Mouse (Mus musculus) embryonic facial prominence, embryonic 10.5 days (tissue): ENCODE measurements at regions not wholly inside any gene's neighbourhood (a gene's known extent, or its start where the extent isn't known, plus 50 kb on each side); places are given as distances from the start of the nearest gene placed in this dataset.

Experiments used
- DNase-seq: peaks from one replicate; pipeline ENCODE4 v3.0.0-alpha.2; 2017; ENCODE audit warnings: low spot score
- H3K27ac ChIP-seq: fragments of 300-500 bp; sonication (generic); replicated peaks from 2 replicates; pipeline ENCODE4 v1.5.1; 2016; ENCODE audit warnings: mild to moderate bottlenecking
- H3K27me3 ChIP-seq: fragments of 300-500 bp; sonication (generic); replicated peaks from 2 replicates; pipeline ENCODE4 v1.6.1; 2016; ENCODE audit warnings: low read depth, mild to moderate bottlenecking; ENCODE audit not compliant: poor library complexity, severe bottlenecking
- H3K36me3 ChIP-seq: fragments of 300-500 bp; sonication (generic); replicated peaks from 2 replicates; pipeline ENCODE4 v1.6.1; 2016; ENCODE audit warnings: mild to moderate bottlenecking, moderate library complexity
- H3K4me1 ChIP-seq: fragments of 300-500 bp; sonication (generic); 2 replicates; pipeline ENCODE4 v1.6.1; 2016
- H3K4me3 ChIP-seq: fragments of 300-500 bp; sonication (generic); 2 replicates; pipeline ENCODE4 v1.5.1; 2016; ENCODE audit warnings: mild to moderate bottlenecking, moderate library complexity
- H3K9me3 ChIP-seq: fragments of 300-500 bp; sonication (generic); 2 replicates; pipeline ENCODE4 v1.6.1; 2016; ENCODE audit warnings: mild to moderate bottlenecking
- WGBS: fragments of 180-500 bp; shearing (Covaris S2); methylation state at CpG from one replicate; pipeline ENCODE4 v1.1.7; 2016; 5-methylcytosine and 5-hydroxymethylcytosine counted together

DNA sequence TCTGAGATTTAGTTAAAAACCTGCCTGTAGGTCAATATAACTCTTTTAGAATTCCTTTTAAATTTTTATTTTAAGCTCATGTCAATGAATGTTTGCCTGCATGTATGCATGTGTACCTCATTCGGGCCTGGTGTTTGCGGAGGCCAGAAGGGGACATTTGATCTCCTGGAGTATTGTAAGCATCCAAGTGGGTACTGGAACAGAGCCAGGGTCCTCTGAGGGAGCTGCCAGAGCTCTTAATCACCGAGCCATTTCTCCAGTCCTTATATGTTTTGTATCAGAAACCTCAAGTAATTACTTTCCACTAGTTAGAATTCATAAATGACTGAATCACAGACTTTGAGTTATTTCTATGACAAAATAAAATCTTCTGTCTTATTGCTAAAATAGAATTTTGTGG lies 152.0 kb downstream of the Cdca7 start:
- no peaks in the 10 kb centered on the region for H3K9me3 ChIP-seq
- H3K27me3 ChIP-seq: peaks cover 6% of the 10 kb centered on the region; the same call in 1 of the 2 replicates
- no peak overlapping the region for H3K27ac ChIP-seq
- H3K4me3 ChIP-seq: no peak overlapping the region
- no peaks in the 10 kb centered on the region for H3K36me3 ChIP-seq
- peaks cover 9% of the 10 kb centered on the region; the same call in 1 of the 2 replicates for H3K4me1 ChIP-seq
- WGBS: 87% methylated on average over 3 of the region's 3 CpGs
- DNase-seq: no peak

DNA sequence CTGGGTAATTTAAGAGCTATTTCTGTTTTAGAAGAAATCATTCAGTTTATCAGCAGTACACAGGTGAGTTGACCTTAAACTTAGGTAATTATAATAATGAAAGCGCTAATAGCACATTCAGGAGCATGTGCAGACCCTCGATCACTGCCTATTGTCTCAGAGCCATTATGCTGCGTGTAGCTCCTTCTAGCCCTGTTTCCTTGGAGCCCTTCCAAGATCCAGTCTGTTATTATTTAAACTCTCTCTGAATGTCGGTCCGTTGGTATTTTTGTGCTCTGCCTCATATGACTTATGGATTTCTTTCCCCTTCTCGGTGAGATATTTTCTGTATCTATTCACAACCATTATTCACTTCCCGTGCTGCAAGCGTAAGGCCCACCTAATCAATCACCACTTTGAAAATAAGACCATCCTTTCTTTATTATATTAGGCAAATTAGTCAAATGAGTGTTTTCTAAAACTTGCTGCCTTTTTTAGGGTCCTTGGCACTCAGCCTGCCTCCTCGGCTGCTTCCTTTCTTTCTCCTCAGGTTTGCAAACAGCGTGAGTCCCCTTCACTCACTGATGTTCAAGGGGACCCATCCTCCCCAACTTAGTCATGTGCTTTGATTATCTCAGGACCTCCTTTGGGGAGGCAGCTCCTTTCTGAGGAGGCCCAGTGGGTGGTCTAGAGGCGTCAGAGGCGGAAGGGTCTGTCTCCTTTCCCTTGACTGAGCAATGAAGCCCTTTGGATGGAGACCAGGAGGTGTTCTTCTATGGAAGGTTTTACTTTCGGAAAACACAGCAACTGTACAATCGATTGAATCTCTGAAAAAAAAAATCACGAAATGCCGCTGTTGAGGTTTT lies 152.9 kb downstream of the Cdca7 start:
- no peak for DNase-seq
- H3K9me3 ChIP-seq: 0 out of 2 replicates have a peak, but pooled peaks cover 1% of the 10 kb centered on the region
- H3K4me1 ChIP-seq: peaks cover 9% of the 10 kb centered on the region; the same call in 1 of the 2 replicates
- no peak overlapping the region for H3K4me3 ChIP-seq
- no peaks in the 10 kb centered on the region for H3K36me3 ChIP-seq
- H3K27me3 ChIP-seq: 0 out of 2 replicates have a peak, but pooled peaks cover 4% of the 10 kb centered on the region
- H3K27ac ChIP-seq: no peak overlapping the region
- whole genome bisulfite sequencing: 64% methylated on average over 16 of the region's 16 CpGs

DNA sequence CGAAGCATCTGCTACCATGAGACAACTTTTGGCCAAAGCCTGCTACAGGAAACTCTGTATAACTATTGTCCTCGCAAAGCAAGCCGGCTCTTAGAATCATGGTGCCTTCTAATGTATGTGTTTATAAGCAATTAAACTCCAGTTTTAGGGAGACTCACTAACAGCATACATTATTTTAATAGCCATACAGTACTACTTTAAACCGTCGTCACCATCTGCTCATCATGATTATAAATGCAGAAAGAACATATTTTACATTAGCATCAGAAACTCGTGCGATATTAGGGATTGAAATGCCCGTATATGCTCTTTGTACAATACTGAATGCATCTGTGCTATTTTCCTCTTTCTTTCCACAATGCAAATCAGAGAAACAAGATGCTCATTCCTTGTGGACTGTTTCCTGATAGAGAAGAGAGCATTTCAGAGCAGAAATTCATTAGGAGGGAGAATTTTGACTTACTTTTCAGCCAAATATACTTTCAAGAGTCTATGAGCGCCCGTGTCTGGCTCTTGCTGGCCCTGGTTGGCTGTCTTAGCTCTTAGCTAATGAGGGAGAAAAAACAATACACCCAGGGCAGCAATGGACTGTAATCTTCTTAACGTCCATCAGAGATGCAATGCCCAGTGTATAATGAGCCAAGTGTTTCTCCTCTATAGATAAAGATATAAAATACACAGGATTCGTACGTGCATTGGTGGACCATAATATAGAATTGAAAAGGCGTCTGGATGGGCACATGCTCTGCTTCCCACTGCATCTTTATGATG lies 153.9 kb downstream of the Cdca7 start:
- Histone ChIP-seq H3K4me3 (no peak overlapping the region), H3K9me3 (0 out of 2 replicates have a peak, but pooled peaks cover 7% of the 10 kb centered on the region), H3K27me3 (0 out of 2 replicates have a peak, but pooled peaks cover 4% of the 10 kb centered on the region), H3K4me1 (peaks cover 9% of the 10 kb centered on the region; the same call in 1 of the 2 replicates), H3K36me3 (no peaks in the 10 kb centered on the region), H3K27ac (no peak overlapping the region)
- 86% methylated on average over 14 of the region's 14 CpGs for WGBS
- DNase-seq: no peak

DNA sequence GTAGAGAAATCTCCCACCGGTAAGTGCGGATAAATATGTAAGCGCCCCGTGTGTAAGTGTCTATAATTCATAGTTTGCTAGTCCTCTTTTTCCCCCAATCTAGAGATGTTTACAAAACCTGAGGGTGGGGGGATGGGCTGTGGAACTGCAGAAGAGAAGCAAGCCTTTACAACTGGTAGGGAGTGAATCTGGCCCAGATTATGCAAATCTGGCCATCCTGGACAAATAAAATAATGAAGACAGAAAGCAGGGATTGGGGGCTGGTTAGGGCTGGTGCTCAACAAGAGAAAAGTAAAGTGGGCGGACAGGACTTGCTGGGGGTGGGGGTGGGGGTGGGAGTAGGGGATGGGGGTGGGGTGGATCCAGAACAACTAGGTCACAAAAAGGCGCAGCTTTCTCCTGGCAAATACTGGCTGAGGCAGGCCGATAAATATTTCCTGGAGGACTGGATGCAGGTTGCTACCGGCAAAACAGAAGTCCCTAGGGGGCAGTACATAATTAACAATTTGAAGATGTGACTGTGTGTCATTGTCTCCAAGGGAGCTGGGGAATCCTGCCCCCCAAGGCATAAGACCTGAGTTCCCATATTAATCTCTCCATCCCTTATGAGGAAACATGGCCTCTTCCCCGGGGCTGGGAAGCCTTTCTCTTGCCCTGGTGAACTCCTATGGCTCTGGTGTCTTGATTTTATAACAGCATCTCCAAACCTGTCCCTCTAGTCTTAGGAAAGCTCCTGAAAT lies 162.1 kb downstream of the Cdca7 start:
- DNase-seq: no peak
- Histone ChIP-seq H3K36me3 (no peaks in the 10 kb centered on the region), H3K27me3 (0 out of 2 replicates have a peak, but pooled peaks cover 9% of the 10 kb centered on the region), H3K27ac (peak overlapping the region; percentile 40), H3K4me3 (no peak overlapping the region), H3K9me3 (0 out of 2 replicates have a peak, but pooled peaks cover 7% of the 10 kb centered on the region), H3K4me1 (peaks cover 21% of the 10 kb centered on the region)
- 47% methylated on average over 9 of the region's 9 CpGs for WGBS

DNA sequence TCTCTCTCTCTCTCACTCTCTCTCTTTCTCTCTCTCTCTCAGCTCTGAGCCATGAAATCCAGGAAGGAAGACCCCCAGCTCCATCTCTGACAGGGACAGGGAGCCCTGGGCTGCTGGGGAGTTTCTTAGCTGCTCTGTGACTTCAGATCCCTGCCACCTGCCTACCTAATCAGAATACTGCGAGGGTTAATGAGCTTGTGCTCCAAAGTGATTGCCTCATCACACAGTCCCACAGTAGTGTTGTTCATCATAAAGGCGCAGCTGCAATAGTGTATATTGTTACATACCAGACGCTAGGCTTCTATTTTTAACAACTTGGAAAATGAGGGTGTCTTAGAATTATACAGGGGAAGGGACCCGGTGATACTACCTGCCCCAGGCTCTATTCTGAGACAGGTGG lies 163.1 kb downstream of the Cdca7 start:
- Histone ChIP-seq H3K4me3 (no peak overlapping the region), H3K27me3 (0 out of 2 replicates have a peak, but pooled peaks cover 9% of the 10 kb centered on the region), H3K27ac (peak overlapping the region; percentile 40; the same call in 1 of the 2 replicates), H3K9me3 (0 out of 2 replicates have a peak, but pooled peaks cover 4% of the 10 kb centered on the region), H3K36me3 (no peaks in the 10 kb centered on the region), H3K4me1 (peaks cover 21% of the 10 kb centered on the region)
- DNase-seq: no peak
- WGBS: 63% methylated on average over 4 of the region's 4 CpGs

DNA sequence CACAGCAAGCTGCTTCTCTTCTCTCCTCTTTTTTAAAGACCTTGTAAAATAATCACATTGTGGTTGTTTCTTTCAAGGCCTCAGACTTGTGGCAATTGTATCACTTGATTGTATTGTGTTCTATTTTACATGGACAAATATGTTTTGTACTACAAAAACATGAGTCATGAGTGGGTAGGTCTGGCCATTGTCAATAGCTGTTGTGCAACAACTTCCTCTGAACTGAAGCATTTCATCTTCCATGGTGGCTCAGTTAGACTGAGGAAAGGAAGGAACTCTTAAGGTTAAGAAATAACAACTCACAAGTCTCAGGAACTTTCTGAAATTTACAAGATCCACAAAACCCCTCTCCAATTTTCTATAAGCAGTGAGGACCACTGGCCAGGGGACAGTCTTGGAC lies 165.3 kb downstream of the Cdca7 start:
- DNase-seq: no peak
- Histone ChIP-seq H3K4me3 (no peak overlapping the region), H3K27me3 (0 out of 2 replicates have a peak, but pooled peaks cover 2% of the 10 kb centered on the region), H3K36me3 (no peaks in the 10 kb centered on the region), H3K27ac (no peak overlapping the region), H3K9me3 (no peaks in the 10 kb centered on the region), H3K4me1 (peaks cover 21% of the 10 kb centered on the region)

DNA sequence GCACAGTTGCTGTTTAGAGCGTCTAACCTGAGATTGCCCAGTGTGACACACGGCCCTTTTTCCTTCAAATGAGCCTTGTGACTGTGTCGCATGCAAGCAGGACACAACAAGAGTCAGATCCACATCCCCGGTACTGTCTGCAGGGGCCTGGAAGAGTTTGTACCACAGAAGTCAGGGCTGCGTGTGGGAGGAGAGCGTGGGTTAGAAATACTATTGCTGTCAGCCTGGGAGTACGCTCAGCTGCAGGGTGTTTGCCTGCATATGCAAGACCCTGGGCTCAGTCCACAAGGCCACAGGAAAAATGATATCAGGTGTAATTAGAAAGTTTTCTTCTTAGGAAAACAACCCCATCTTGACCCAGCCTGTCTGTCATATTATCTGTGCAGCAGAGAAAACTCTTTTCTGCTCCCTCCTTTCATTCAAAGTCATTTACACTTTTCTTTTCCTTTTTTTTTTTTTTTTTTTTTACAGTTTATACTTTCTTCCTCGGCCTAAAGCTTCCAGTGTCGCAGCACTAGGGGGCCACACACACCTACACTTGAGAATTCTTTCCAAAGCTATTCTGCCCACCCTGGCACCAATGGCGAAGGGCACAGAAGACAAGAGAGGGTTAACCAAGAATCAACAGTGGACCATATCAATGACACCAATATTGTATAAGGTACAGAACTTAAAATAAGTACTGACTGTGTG lies 168.3 kb downstream of the Cdca7 start:
- H3K27me3 ChIP-seq: no peaks in the 10 kb centered on the region
- 83% methylated on average over 10 of the region's 10 CpGs for WGBS
- no peak overlapping the region for H3K4me3 ChIP-seq
- peaks cover 10% of the 10 kb centered on the region for H3K4me1 ChIP-seq
- H3K36me3 ChIP-seq: no peaks in the 10 kb centered on the region
- DNase-seq: no peak
- H3K9me3 ChIP-seq: no peaks in the 10 kb centered on the region
- H3K27ac ChIP-seq: no peak overlapping the region

DNA sequence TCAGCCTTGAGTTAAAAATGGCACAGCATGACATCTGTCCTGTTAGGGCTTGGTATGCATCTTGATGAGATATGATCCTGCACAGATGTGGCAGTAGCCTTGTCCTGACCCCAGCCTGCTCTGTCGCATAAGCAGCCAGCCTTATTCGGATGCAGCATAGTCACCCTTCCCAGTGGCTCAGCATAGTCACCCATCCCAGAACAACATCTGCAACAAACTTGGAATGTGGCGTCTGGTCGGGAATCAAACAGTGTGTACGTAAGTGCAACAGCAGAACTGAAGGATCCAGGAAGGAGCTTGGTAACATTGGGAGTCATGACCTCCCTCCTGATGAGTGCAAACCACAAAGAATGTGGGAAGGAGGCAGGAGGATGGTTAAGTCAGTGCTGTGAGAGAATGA lies 171.7 kb downstream of the Cdca7 start:
- Histone ChIP-seq H3K27me3 (no peaks in the 10 kb centered on the region), H3K36me3 (no peaks in the 10 kb centered on the region), H3K4me1 (peaks cover 10% of the 10 kb centered on the region), H3K4me3 (no peak overlapping the region), H3K27ac (no peak overlapping the region), H3K9me3 (no peaks in the 10 kb centered on the region)
- DNase-seq: no peak
- WGBS: 71% methylated on average over 5 of the region's 5 CpGs

DNA sequence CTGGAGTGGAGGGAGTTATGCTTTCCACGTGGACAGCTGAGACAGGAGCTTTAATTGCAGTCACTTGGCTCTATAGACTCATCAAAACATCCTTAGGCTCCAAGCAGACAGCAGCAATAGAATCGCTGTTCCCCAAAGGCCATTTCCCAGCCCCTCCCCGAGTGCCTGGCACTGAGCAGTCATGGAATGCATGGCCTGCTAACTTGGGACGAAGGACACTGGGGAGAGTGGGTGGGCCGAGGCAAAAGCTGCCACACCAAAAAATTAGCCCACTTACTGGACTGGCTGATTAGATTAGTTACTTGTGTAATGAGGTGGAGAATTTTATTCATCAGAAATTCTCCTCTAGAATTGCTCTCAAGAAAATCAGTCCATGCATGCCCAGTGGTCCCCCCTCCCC lies 172.3 kb downstream of the Cdca7 start:
- Histone ChIP-seq H3K27me3 (no peaks in the 10 kb centered on the region), H3K36me3 (no peaks in the 10 kb centered on the region), H3K4me1 (peaks cover 10% of the 10 kb centered on the region), H3K9me3 (no peaks in the 10 kb centered on the region), H3K4me3 (no peak overlapping the region), H3K27ac (no peak overlapping the region)
- 62% methylated on average over 5 of the region's 5 CpGs for WGBS
- no peak for DNase-seq

DNA sequence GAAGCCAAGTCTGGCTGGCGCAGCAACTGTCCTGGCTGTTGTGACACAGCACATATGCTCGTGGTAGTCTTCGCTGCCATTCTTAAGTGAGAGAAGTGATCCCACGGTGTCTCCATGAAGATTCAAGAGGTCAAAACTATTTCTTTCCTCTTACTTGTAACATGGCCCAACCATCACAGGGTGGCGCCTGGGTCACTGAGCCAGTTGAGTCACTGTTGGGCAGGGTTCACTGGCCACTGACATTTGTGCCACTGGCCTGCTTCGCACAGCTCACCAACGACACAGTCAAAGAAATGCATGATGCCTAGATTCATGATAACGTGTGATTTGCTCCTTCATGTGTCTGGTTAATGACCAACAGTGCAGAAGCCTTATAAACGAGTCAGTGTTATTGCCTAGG lies 179.9 kb downstream of the Cdca7 start:
- Histone ChIP-seq H3K4me1 (peaks cover 3% of the 10 kb centered on the region; the same call in 1 of the 2 replicates), H3K4me3 (no peak overlapping the region), H3K27ac (no peak overlapping the region), H3K27me3 (no peaks in the 10 kb centered on the region), H3K9me3 (no peaks in the 10 kb centered on the region), H3K36me3 (no peaks in the 10 kb centered on the region)
- no peak for DNase-seq
- WGBS: 74% methylated on average over 9 of the region's 9 CpGs

DNA sequence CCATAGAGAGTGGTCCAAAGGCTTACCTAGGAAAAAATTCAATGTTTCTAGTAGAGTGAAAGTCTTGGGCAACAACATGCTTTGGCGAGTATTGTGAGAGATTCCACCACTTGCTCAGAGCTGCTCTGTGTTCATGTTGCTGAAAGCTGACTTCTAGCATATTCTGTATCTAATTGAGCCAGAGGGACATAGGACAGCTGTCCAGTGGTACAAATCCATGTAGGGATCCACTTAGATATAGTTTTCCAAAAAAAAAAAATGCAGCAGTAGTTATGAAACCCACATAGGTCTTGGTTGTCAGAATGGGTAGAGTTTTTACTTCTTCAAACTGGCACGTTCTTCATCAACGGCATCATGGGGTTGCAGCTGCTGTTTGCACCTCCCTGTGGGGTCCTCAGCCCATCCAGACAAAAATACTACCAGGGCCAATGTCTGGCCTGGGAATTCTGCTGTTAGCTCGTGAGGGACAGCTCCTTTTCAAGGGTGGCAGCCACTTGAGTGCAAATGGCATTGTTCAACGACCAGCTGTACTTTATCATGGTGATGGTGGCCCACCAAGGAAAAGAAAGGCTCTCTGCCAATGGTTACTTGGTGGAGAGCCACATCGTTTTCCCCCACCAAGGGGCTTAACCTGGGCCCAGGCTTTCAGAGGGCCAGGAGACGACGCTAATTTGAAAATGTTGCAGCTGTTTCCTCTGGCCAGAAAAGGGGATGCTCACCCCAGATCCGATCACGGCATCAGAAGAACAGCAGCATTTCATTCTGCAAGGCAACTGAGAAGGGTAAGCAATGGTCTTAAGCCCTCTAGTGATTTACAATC lies 181.4 kb downstream of the Cdca7 start:
- DNase-seq: no peak
- Histone ChIP-seq H3K36me3 (no peaks in the 10 kb centered on the region), H3K4me1 (peaks cover 3% of the 10 kb centered on the region; the same call in 1 of the 2 replicates), H3K9me3 (no peaks in the 10 kb centered on the region), H3K27me3 (no peaks in the 10 kb centered on the region), H3K4me3 (no peak overlapping the region), H3K27ac (no peak overlapping the region)
- WGBS: 74% methylated on average over 10 of the region's 10 CpGs
